7 mouse cellular contexts compared by ENCODE assay signal in genomic region chr5:130221760-130222145, GRCm38 (mm10). TPM values are rescaled to one million over a fixed set of nuclear protein-coding genes. Genes with fewer than 3 reads are reported as not detected.
DNase-seq lines count a peak whose midpoint lies in the region; ATAC-seq and TF ChIP-seq lines count a peak whose summit lies in the region.

No protein-coding gene starts in this region.

- peak overlapping the region; percentile 100 for H3K4me3 ChIP-seq in lung, postnatal 0 days (ENCODE audit: low read depth, low read length)
- H3K4me3 ChIP-seq in embryonic facial prominence, embryonic 14.5 days (ENCODE audit: low read depth, low read length), result peak overlapping the region; percentile 99
- H3K4me3 ChIP-seq in intestine, embryonic 14.5 days (ENCODE audit: low read depth, low read length), result peak overlapping the region; percentile 99
- H3K4me3 ChIP-seq in midbrain, postnatal 0 days (ENCODE audit: low read depth, low read length), result peak overlapping the region; percentile 98

- peak; percentile 23 for ATAC-seq in lung, postnatal 0 days
- peak; percentile 62 for ATAC-seq in embryonic facial prominence, embryonic 14.5 days (ENCODE audit: low read depth)
- no peak; the same call in 1 of the 2 replicates for ATAC-seq in intestine, embryonic 14.5 days (replicated peaks; ENCODE audit: low FRiP score, low TSS enrichment, low read depth)
- peak; percentile 50; the same call in 1 of the 2 replicates for ATAC-seq in midbrain, postnatal 0 days (ENCODE audit: low FRiP score)

- H3K4me2 ChIP-seq in lung, postnatal 0 days (replicated peaks; ENCODE audit: low read depth, low read length), result peak overlapping the region; percentile 65
- peak overlapping the region; percentile 77 for H3K4me2 ChIP-seq in embryonic facial prominence, embryonic 14.5 days (ENCODE audit: low read depth, low read length)
- H3K4me2 ChIP-seq in intestine, embryonic 14.5 days (ENCODE audit: low read length), result peak overlapping the region; percentile 78
- peak overlapping the region; percentile 74 for H3K4me2 ChIP-seq in midbrain, postnatal 0 days (ENCODE audit: low read depth, low read length, poor library complexity, severe bottlenecking)

- peak; percentile 38 for DNase-seq in lung, postnatal 0 days (ENCODE audit: low spot score)
- no peak for DNase-seq in lung, adult 18-20 months
- DNase-seq in embryonic facial prominence, embryonic 14.5 days (ENCODE audit: low spot score), result no peak
- DNase-seq in intestine, embryonic 14.5 days (ENCODE audit: low spot score), result no peak
- DNase-seq in midbrain, postnatal 0 days (ENCODE audit: low spot score), result peak; percentile 38
- no peak for DNase-seq in thymus, postnatal 25 days
- no peak for DNase-seq in cerebellum, postnatal 4 days (ENCODE audit: low spot score in 2 of 2)

- no peak for TF ChIP-seq EP300 in lung, postnatal 0 days (IDR thresholded peaks at IDR 0.05)

- TF ChIP-seq CTCF in lung, postnatal 0 days (IDR thresholded peaks at IDR 0.05), result no peak
- no peak for TF ChIP-seq CTCF in midbrain, postnatal 0 days (IDR thresholded peaks at IDR 0.05)

- peak overlapping the region; percentile 95 for H3K9ac ChIP-seq in lung, postnatal 0 days (replicated peaks; ENCODE audit: low read depth)
- H3K9ac ChIP-seq in embryonic facial prominence, embryonic 14.5 days (ENCODE audit: low read depth, low read length), result peak overlapping the region; percentile 99
- H3K9ac ChIP-seq in intestine, embryonic 14.5 days (ENCODE audit: low read length), result peak overlapping the region; percentile 96
- H3K9ac ChIP-seq in midbrain, postnatal 0 days (replicated peaks; ENCODE audit: low read length, poor library complexity, severe bottlenecking), result peak overlapping the region; percentile 95

- H3K36me3 ChIP-seq in lung, postnatal 0 days (ENCODE audit: insufficient read depth, low read length), result no peaks in the 10 kb centered on the region
- 0 out of 2 replicates have a peak, but pooled peaks cover 5% of the 10 kb centered on the region for H3K36me3 ChIP-seq in embryonic facial prominence, embryonic 14.5 days (ENCODE audit: control insufficient read depth, insufficient read depth, low read length)
- peaks cover 2% of the 10 kb centered on the region; the same call in 1 of the 2 replicates for H3K36me3 ChIP-seq in intestine, embryonic 14.5 days (ENCODE audit: control insufficient read depth, insufficient read depth, low read length)
- H3K36me3 ChIP-seq in midbrain, postnatal 0 days (ENCODE audit: insufficient read depth, low read length), result no peaks in the 10 kb centered on the region

- no peaks in the 10 kb centered on the region for H3K27me3 ChIP-seq in lung, postnatal 0 days (replicated peaks; ENCODE audit: insufficient read depth, low read length)
- H3K27me3 ChIP-seq in embryonic facial prominence, embryonic 14.5 days (replicated peaks; ENCODE audit: control insufficient read depth, insufficient read depth, low read length), result no peaks in the 10 kb centered on the region
- no peaks in the 10 kb centered on the region for H3K27me3 ChIP-seq in intestine, embryonic 14.5 days (replicated peaks; ENCODE audit: control insufficient read depth, insufficient read depth, low read length)
- no peaks in the 10 kb centered on the region for H3K27me3 ChIP-seq in midbrain, postnatal 0 days (ENCODE audit: insufficient read depth, low read length)

- H3K9me3 ChIP-seq in lung, postnatal 0 days (ENCODE audit: low read length), result no peaks in the 10 kb centered on the region
- no peaks in the 10 kb centered on the region; the same call in 1 of the 2 replicates for H3K9me3 ChIP-seq in embryonic facial prominence, embryonic 14.5 days (ENCODE audit: control insufficient read depth, low read length)
- no peaks in the 10 kb centered on the region for H3K9me3 ChIP-seq in intestine, embryonic 14.5 days (ENCODE audit: control insufficient read depth, low read length)
- no peaks in the 10 kb centered on the region for H3K9me3 ChIP-seq in midbrain, postnatal 0 days (ENCODE audit: low read length)

- under 1% methylated on average over 10 of the region's 10 CpGs for WGBS in lung, postnatal 0 days
- WGBS in embryonic facial prominence, embryonic 14.5 days, result 0% methylated on average over 10 of the region's 10 CpGs
- 0% methylated on average over 10 of the region's 10 CpGs for WGBS in intestine, embryonic 14.5 days
- 2% methylated on average over 10 of the region's 10 CpGs for WGBS in midbrain, postnatal 0 days

- peak overlapping the region; percentile 94 for H3K27ac ChIP-seq in lung, postnatal 0 days (ENCODE audit: low read length)
- peak overlapping the region; percentile 86 for H3K27ac ChIP-seq in embryonic facial prominence, embryonic 14.5 days (replicated peaks; ENCODE audit: low read depth, low read length)
- peak overlapping the region; percentile 80 for H3K27ac ChIP-seq in intestine, embryonic 14.5 days (ENCODE audit: low read depth)
- peak overlapping the region; percentile 82 for H3K27ac ChIP-seq in midbrain, postnatal 0 days (ENCODE audit: low read depth, low read length)

- peaks cover 15% of the 10 kb centered on the region; the same call in 1 of the 2 replicates for H3K4me1 ChIP-seq in lung, postnatal 0 days (ENCODE audit: insufficient read depth, low read depth, low read length)
- peaks cover 17% of the 10 kb centered on the region for H3K4me1 ChIP-seq in embryonic facial prominence, embryonic 14.5 days (ENCODE audit: control insufficient read depth, insufficient read depth, low read length)
- H3K4me1 ChIP-seq in intestine, embryonic 14.5 days (replicated peaks; ENCODE audit: control insufficient read depth, insufficient read depth, low read length), result peaks cover 16% of the 10 kb centered on the region
- H3K4me1 ChIP-seq in midbrain, postnatal 0 days (ENCODE audit: insufficient read depth, low read length), result peaks cover 14% of the 10 kb centered on the region

RNA-seq across cellular contexts. Expression of gene Tmem248, which starts 4.9 kb away (rescaled TPM):
- 41.0 and 46.4 TPM in 2 replicates for polyA plus RNA-seq in lung, postnatal 0 days (2015; fragmentation: Nextera tagmentation; extraction: Ambion mirVana)
- 40.6 and 44.7 TPM in 2 replicates for polyA plus RNA-seq in embryonic facial prominence, embryonic 14.5 days (2014; fragmentation: Nextera tagmentation; extraction: Ambion mirVana)
- 40.6 and 45.5 TPM in 2 replicates for polyA plus RNA-seq in intestine, embryonic 14.5 days (2014; fragmentation: Nextera tagmentation; extraction: Ambion mirVana)
- 46.9 and 50.1 TPM in 2 replicates for total RNA-seq in midbrain, postnatal 0 days (2014; rRNA removed)
- 28.6 and 31.6 TPM in 2 replicates for polyA plus RNA-seq in midbrain, postnatal 0 days (2015; fragmentation: Nextera tagmentation; extraction: Ambion mirVana)

RNA-seq across cellular contexts. Expression of gene Sbds, which starts 33.6 kb away (rescaled TPM):
- 94.8 and 97.5 TPM in 2 replicates for polyA plus RNA-seq in lung, postnatal 0 days (2015; fragmentation: Nextera tagmentation; extraction: Ambion mirVana)
- 51.7 and 54.3 TPM in 2 replicates for polyA plus RNA-seq in embryonic facial prominence, embryonic 14.5 days (2014; fragmentation: Nextera tagmentation; extraction: Ambion mirVana)
- 60.3 and 60.5 TPM in 2 replicates for polyA plus RNA-seq in intestine, embryonic 14.5 days (2014; fragmentation: Nextera tagmentation; extraction: Ambion mirVana)
- 16.6 and 20.3 TPM in 2 replicates for total RNA-seq in midbrain, postnatal 0 days (2014; rRNA removed)
- polyA plus RNA-seq in midbrain, postnatal 0 days (2015; fragmentation: Nextera tagmentation; extraction: Ambion mirVana), result 39.8 and 46.4 TPM in 2 replicates

RNA-seq across cellular contexts. Expression of gene Tyw1, which starts 33.7 kb away (rescaled TPM):
- 16.1 and 16.5 TPM in 2 replicates for polyA plus RNA-seq in lung, postnatal 0 days (2015; fragmentation: Nextera tagmentation; extraction: Ambion mirVana)
- polyA plus RNA-seq in embryonic facial prominence, embryonic 14.5 days (2014; fragmentation: Nextera tagmentation; extraction: Ambion mirVana), result 22.3 and 23.9 TPM in 2 replicates
- 31.5 and 32.4 TPM in 2 replicates for polyA plus RNA-seq in intestine, embryonic 14.5 days (2014; fragmentation: Nextera tagmentation; extraction: Ambion mirVana)
- total RNA-seq in midbrain, postnatal 0 days (2014; rRNA removed), result 18.3 and 21.3 TPM in 2 replicates
- 16.3 and 18.0 TPM in 2 replicates for polyA plus RNA-seq in midbrain, postnatal 0 days (2015; fragmentation: Nextera tagmentation; extraction: Ambion mirVana)

RNA-seq across cellular contexts. Expression of gene Rabgef1, which starts 50.2 kb away (rescaled TPM):
- 48.4 and 50.5 TPM in 2 replicates for polyA plus RNA-seq in lung, postnatal 0 days (2015; fragmentation: Nextera tagmentation; extraction: Ambion mirVana)
- polyA plus RNA-seq in embryonic facial prominence, embryonic 14.5 days (2014; fragmentation: Nextera tagmentation; extraction: Ambion mirVana), result 22.5 and 24.4 TPM in 2 replicates
- 22.3 and 24.7 TPM in 2 replicates for polyA plus RNA-seq in intestine, embryonic 14.5 days (2014; fragmentation: Nextera tagmentation; extraction: Ambion mirVana)
- total RNA-seq in midbrain, postnatal 0 days (2014; rRNA removed), result 15.5 and 24.2 TPM in 2 replicates
- polyA plus RNA-seq in midbrain, postnatal 0 days (2015; fragmentation: Nextera tagmentation; extraction: Ambion mirVana), result 31.3 and 34.1 TPM in 2 replicates

Comparison
In these comparisons a context has a peak if more than half of its experiments do, and no peak if none do; other contexts are left out.
1. DNase-seq: peak in lung, postnatal 0 days (single experiment) and midbrain, postnatal 0 days (single experiment); none in lung, adult 18-20 months (0 of 2), embryonic facial prominence, embryonic 14.5 days (single experiment), intestine, embryonic 14.5 days (single experiment), thymus, postnatal 25 days (single experiment) and cerebellum, postnatal 4 days (0 of 2).
2. Peak in every context shown above with its lines, with median percentiles within 50 percentile points of each other: H3K27ac ChIP-seq, H3K4me2 ChIP-seq, H3K4me3 ChIP-seq and H3K9ac ChIP-seq.